Mouse (Mus musculus) liver, adult 10 weeks (tissue): ENCODE data around the gene Ern2. TPM values are rescaled to one million over a fixed set of nuclear protein-coding genes. Genes with fewer than 3 reads are reported as not detected.

Experiments used
- polyA plus RNA-seq: library from polyadenylated mRNA; stranded (reverse); fragments of 350-450 nt; fragmentation: Illumina TruSeq; extraction: RNeasy Lipid Tissue Mini Kit (QIAGEN cat#74804); gene quantifications from one replicate; pipeline ENCODE4 v1.2.3, GENCODE M21; 2014; ENCODE audit warnings: low read depth, low replicate concordance

Gene Ern2
- polyA plus RNA-seq = not detected

DNA sequence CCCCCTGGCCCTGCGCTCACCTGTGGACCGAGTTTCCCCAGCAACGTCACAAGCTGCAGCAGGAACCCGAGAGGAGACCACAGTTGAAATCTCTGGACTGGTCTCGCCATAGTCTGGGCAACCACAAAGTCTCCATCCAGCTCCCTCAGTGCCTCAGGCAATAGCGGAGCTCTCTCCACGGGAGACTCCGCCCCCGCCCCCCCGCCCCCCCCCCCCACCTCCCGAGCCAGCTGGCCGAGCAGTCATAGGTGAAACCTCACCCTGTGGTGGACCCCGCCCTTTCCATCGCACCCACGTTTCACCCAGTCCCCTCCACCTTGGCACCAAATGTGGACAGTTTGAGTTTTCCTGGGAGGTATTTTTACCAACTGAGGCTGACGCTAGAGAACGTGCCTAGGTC, at the start of gene Ern2:
Ern2 (minus strand) TSS at position 165 of the 400 bp plus-strand sequence.

DNA sequence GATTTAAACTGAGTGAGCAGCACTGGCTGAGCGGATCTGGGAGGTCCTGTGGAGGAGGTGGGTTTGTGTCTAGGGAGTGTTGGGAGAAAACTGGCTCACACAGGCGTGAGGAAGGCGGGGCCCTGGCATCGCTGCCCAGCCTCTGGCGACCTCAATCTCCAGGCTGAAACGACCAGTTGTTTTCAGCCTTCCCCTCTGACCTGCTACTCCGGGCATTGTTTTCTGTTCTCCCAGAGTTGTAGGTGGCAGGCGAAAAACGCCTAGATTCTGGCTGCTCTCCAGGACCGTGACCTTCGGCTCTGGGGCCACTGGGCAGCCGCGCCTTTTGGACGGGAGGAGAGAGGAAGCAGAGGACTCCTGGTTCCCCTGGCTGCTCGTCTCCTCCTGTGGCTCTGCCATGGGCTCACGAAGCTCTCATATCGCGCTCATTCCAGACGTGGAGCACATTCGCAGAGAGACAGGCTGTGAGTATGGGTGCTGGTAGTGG, 33.4 kb upstream of the Ern2 start, which contains the start of gene Chp2:
Chp2 (plus strand) TSS at position 182 of the 487 bp plus-strand sequence.

DNA sequence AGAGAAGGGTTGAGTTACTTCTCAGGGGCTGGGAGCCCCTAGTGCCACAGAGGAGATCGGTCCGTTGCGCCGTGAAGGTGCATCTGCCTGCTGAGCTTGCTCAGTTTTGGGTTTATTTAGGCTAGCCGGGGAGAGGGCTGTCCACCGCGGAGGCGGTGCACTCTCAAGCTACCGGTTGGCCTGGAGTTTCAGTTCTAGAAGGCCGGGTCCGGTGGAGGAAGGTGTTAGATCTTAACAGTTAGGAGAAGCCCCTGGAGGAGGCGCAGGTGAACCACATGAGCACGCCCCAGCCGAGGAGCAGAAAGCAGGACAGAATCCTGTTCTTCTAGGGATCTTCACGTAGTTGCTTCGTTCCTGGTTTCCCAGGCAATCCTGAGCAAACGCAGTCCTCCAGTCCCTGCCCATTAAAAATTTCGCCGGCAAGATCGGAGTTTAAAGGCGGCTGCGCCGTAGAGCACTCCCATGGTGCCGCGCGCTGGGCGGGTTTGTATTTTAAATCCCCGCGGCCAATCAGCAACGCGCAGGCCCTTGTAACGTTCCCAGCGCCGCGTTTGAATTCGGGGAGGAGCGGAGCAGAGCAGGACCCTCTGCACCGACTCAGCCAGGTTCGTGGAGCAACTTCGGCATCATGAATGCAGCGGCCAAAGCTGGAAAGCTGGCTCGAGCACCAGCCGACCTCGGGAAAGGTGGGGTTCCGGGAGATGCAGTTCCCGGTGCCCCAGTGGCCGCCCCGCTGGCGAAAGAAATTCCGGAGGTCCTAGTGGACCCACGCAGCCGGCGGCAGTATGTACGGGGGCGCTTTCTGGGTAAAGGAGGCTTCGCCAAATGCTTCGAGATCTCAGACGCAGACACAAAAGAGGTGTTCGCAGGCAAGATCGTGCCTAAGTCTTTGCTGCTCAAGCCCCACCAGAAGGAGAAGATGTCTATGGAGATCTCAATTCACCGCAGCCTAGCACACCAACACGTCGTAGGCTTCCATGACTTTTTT, 26.8 kb downstream of the Ern2 start, which contains the start of gene Plk1:
Plk1 (plus strand) TSS at position 525 of the 988 bp plus-strand sequence.

DNA sequence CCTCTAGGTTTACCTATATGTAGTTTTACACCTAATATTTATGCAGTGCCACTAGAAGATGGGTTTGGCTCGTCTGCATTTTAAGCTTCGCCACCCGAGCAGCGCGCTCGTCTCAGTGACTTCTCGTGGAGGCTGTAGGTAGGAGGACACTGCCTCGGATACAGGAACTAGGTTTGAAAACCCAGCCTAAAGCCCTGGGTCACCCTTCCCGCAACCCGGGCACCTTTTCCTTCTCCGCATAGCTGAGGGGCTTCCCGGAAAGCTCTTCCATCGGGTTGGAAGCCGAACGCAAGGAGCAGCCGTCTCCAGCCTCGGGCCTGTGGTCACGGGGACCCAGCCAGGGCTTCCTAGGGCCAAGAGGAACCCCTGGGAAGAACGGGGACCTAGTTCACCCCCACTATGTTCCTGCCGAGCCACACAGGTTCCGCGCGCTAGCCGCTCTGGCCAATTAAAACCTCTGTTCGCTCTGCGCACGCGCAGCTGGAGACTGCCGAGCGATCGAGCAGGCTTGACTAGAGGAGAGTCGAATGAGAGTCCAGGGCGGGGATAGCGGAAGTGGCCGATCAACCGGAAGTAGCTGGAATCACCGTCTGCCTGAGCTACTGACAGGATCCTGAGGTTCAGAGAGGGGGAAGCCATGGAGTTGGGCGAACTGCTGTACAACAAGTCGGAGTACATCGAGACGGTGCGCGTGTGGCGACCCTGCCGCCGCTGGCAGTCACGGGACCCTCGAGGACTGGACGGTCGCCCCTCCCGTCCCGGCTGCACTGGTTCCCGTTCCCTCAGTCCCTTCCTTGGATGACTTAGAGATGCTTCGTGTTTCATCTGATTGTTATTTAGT, 53.3 kb downstream of the Ern2 start, which contains the start of the genes Palb2 and Dctn5:
Palb2 (minus strand) TSS at position 489 of the 841 bp plus-strand sequence.
Dctn5 (plus strand) TSS at position 545 of the 841 bp plus-strand sequence.

Other genes starting within 250 kb of the Ern2 start
- gene Cog7, start 204.5 kb downstream of the Ern2 start, polyA plus RNA-seq = 6.8 TPM
- 4.0 TPM for gene Gga2, start 165.0 kb downstream of the Ern2 start, polyA plus RNA-seq
- 17.0 TPM for gene Ubfd1, start 119.0 kb downstream of the Ern2 start, polyA plus RNA-seq
- 1.5 TPM for gene Ears2, start 118.9 kb downstream of the Ern2 start, polyA plus RNA-seq
- gene Ndufab1, start 84.3 kb downstream of the Ern2 start, polyA plus RNA-seq = 473 TPM
- 1.6 TPM for gene Palb2, start 53.2 kb downstream of the Ern2 start, polyA plus RNA-seq
- 37.2 TPM for gene Dctn5, start 53.2 kb downstream of the Ern2 start, polyA plus RNA-seq
- not detected for gene Plk1, start 26.8 kb downstream of the Ern2 start, polyA plus RNA-seq
- gene Chp2, start 33.3 kb upstream of the Ern2 start, polyA plus RNA-seq = 3.3 TPM
- gene Prkcb, start 102.5 kb upstream of the Ern2 start, polyA plus RNA-seq = 3.8 TPM